Mouse (Mus musculus) testis, adult 2 months (tissue): Measurements from ENCODE around the gene Car5a.

ENCODE experiments used
- CTCF ChIP-seq: fragments of 200-500 bp; IDR thresholded peaks from 2 replicates; pipeline ENCODE4 v1.5.1; 2012; ENCODE audit warnings: low read depth, mild to moderate bottlenecking, inconsistent platforms, low read length, moderate library complexity; ENCODE audit not compliant: control insufficient read depth, insufficient read depth, insufficient replicate concordance
- POLR2A ChIP-seq: fragments of 200-500 bp; IDR thresholded peaks from 2 replicates; pipeline ENCODE4 v1.6.1; 2012; ENCODE audit warnings: low read depth, mild to moderate bottlenecking, inconsistent platforms, low read length, moderate library complexity; ENCODE audit not compliant: control insufficient read depth

DNA sequence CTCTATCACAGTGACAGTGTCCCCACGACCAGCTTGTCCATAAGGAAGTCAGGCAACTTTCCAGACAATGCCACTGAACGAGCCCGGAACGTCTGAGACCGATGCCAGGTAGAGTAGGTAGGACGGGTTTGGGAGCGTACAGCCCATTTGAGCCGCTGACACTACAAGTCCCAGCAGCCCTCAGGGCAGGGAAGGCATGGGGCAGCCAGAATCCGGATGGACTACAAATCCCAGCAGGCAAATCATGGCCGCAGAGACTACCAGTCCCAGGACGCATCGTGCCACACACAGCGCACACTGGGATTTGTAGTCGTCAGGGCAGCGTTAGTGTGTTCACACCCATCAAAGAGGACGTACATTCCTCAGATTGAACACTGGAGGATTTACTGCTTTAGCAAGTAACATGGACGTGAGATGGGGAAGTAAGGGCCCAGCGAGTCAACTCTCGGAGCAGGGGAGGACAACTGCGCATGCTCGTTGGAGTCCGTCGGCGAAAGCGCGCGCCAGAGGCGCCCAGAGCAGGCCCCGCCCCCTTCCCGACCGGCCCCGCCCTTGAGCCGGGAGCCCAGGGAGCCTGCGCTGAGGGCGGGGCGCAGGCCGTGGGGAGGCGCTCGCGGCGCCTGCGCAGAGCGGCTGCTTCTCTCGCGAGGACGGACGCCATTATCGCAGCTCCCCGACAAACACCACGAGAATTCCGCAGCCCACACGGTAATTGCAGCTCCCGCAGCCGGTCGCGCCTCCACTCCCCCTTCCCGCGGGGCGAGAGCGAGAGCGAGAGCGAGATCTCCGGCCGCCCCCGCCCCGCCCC lies 5.4 kb upstream of the Car5a start:
- TF ChIP-seq CTCF, result no peak
- TF ChIP-seq POLR2A, result peak; percentile 64; the same call in 1 of the 2 replicates
